Mouse (Mus musculus) brain, embryonic 14.5 days (tissue): ENCODE results near the gene Gm4881.
A peak's percentile ranks its signal among the peaks of the same experiment; 100 is the strongest.

Experiments used
- CTCF ChIP-seq: fragments of 200-500 bp; IDR thresholded peaks from 2 replicates; pipeline ENCODE4 v1.5.1; 2012; ENCODE audit warnings: inconsistent platforms, mild to moderate bottlenecking, moderate library complexity, borderline replicate concordance; ENCODE audit not compliant: insufficient read depth, insufficient read length; ENCODE audit errors: extremely low read depth
- POLR2A ChIP-seq: fragments of 200-500 bp; IDR thresholded peaks from 2 replicates; pipeline ENCODE4 v1.6.1; 2012; ENCODE audit warnings: mild to moderate bottlenecking, inconsistent platforms, borderline replicate concordance; ENCODE audit not compliant: poor library complexity, insufficient read depth, insufficient read length, severe bottlenecking; ENCODE audit errors: extremely low read depth

- TF ChIP-seq POLR2A (no peak), CTCF (peak; percentile 6; the same call in 1 of the 2 replicates)
Observed at GRCm38 (mm10) chr7:24984307-24984706, 40.0 kb upstream of the Gm4881 start.
